Mouse (Mus musculus): Measurements from ENCODE around the gene Pp2d1.
A peak's percentile ranks its signal among the peaks of the same experiment; 100 is the strongest.
"Not testable (repeated sequence)": the region's sequence is repeated elsewhere in the genome, so short reads cannot be mapped to it uniquely, and the experiment has no call there.

Gene Pp2d1

GRCm38 (mm10) chr17:53539351-53539750 lies at the start of gene Pp2d1:
Gene Pp2d1 (minus strand): TSS chr17:53539451.
- not testable (repeated sequence) for DNase-seq (ENCODE audit: low read depth, low spot score)

GRCm38 (mm10) chr17:53588097-53588855 lies 49.0 kb upstream of the Pp2d1 start:
- no peak for DNase-seq (ENCODE audit: low read depth, low spot score)

GRCm38 (mm10) chr17:53587074-53587851 lies 48.0 kb upstream of the Pp2d1 start:
- DNase-seq (ENCODE audit: low read depth, low spot score), result no peak

GRCm38 (mm10) chr17:53583846-53584579 lies 44.8 kb upstream of the Pp2d1 start:
- no peak for DNase-seq (ENCODE audit: low read depth, low spot score)

- no peak for DNase-seq (ENCODE audit: low read depth, low spot score)
These were observed 43.6 kb upstream of the Pp2d1 start for GRCm38 (mm10) chr17:53582805-53583204.

- no peak for DNase-seq (ENCODE audit: low read depth, low spot score)
These were observed 42.9 kb upstream of the Pp2d1 start for GRCm38 (mm10) chr17:53582026-53582585.

- no peak for DNase-seq (ENCODE audit: low read depth, low spot score)
These were observed 41.0 kb upstream of the Pp2d1 start for GRCm38 (mm10) chr17:53580237-53580636.

GRCm38 (mm10) chr17:53579612-53580011 lies 40.4 kb upstream of the Pp2d1 start:
- DNase-seq (ENCODE audit: low read depth, low spot score), result no peak

- DNase-seq (ENCODE audit: low read depth, low spot score), result no peak
These were observed 39.5 kb upstream of the Pp2d1 start for GRCm38 (mm10) chr17:53578776-53579175.

GRCm38 (mm10) chr17:53578249-53578648 lies 39.0 kb upstream of the Pp2d1 start:
- DNase-seq (ENCODE audit: low read depth, low spot score), result no peak

- no peak for DNase-seq (ENCODE audit: low read depth, low spot score)
These were observed 38.5 kb upstream of the Pp2d1 start for GRCm38 (mm10) chr17:53577754-53578153.

- no peak for DNase-seq (ENCODE audit: low read depth, low spot score)
These were observed 37.9 kb upstream of the Pp2d1 start for GRCm38 (mm10) chr17:53577151-53577550.

- no peak for DNase-seq (ENCODE audit: low read depth, low spot score)
These were observed 33.8 kb upstream of the Pp2d1 start for GRCm38 (mm10) chr17:53573019-53573556.

GRCm38 (mm10) chr17:53570932-53571331 lies 31.7 kb upstream of the Pp2d1 start:
- not testable (repeated sequence) for DNase-seq (ENCODE audit: low read depth, low spot score)

- peak; percentile 42 for DNase-seq (ENCODE audit: low read depth, low spot score)
These were observed 31.2 kb upstream of the Pp2d1 start for GRCm38 (mm10) chr17:53570361-53570875.

- DNase-seq (ENCODE audit: low read depth, low spot score), result peak; percentile 47
These were observed 30.6 kb upstream of the Pp2d1 start for GRCm38 (mm10) chr17:53569829-53570228.

- no peak for DNase-seq (ENCODE audit: low read depth, low spot score)
These were observed 29.6 kb upstream of the Pp2d1 start for GRCm38 (mm10) chr17:53568734-53569386.

- peak; percentile 73 for DNase-seq (ENCODE audit: low read depth, low spot score)
These were observed 28.9 kb upstream of the Pp2d1 start for GRCm38 (mm10) chr17:53568118-53568517.

- peak; percentile 31 for DNase-seq (ENCODE audit: low read depth, low spot score)
These were observed 28.3 kb upstream of the Pp2d1 start for GRCm38 (mm10) chr17:53567346-53568101.

GRCm38 (mm10) chr17:53566919-53567345 lies 27.7 kb upstream of the Pp2d1 start:
- DNase-seq (ENCODE audit: low read depth, low spot score), result peak; percentile 59
